In the genomic region with DNA sequence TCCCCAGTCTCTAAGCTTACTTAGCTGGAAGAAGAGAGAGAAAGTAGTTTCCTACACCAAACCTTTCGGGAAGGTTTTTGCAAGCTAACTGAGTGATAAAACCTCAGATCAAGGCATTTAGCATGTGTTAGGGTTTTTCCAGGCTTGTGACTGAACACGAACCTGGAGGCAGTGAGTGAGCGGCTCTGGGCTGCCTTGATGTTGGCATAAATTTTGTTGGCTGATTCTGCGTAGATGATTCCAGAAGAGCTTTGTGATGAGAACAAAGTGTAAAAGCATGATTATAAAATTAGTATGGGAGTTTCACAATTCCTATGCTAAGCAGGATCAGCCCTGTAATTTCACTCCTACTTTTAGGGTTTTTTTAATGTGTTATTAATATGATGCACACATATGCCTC, we compare ENCODE assay signal across 16 mouse cellular contexts. TPM values are rescaled to one million over a fixed set of nuclear protein-coding genes. Genes with fewer than 3 reads are reported as not detected.
DNase-seq lines count a peak whose midpoint lies in the region; TF ChIP-seq lines count a peak whose summit lies in the region.
"Had no signal": no experiment of that assay in that cellular context is flagged by ENCODE, and none has a peak within 500 bp of the region (broad histone marks: within the 10 kb centered on the region; RNA-seq: fewer than 3 reads in every experiment).

No protein-coding gene starts in this region.

- H3K27ac ChIP-seq in layer of hippocampus, adult 2 months, result peak overlapping the region; percentile 88
- H3K27ac ChIP-seq: forebrain, embryonic 10.5 days; heart, embryonic 13.5 days; hindbrain, embryonic 15.5 days had no signal

- peak in 1 of 2 experiments; percentile 67 for DNase-seq in layer of hippocampus, adult 2 months (ENCODE audit: low spot score in 2 of 2)
- DNase-seq in layer of hippocampus, adult 11-12 months (ENCODE audit: low spot score), result no peak
- peak; percentile 48 for DNase-seq in right cerebral cortex, adult 18-20 months
- no peak for DNase-seq in right cerebral cortex, postnatal 36 days (ENCODE audit: low spot score in 2 of 2)
- peak; percentile 36 for DNase-seq in gonadal fat pad, adult 2 months (ENCODE audit: low read depth)
- DNase-seq in cerebellum, adult 11 months, result no peak
- DNase-seq: adrenal gland, adult 2 months; adrenal gland, postnatal 25 days; cerebellum, adult 11-12 months; cerebellum, adult 9-10 months; cerebellum, postnatal 25 days; gastrocnemius, postnatal 10 days; heart, postnatal 36 days had no signal

- H3K4me3 ChIP-seq in layer of hippocampus, adult 2 months, result no peak overlapping the region
- H3K4me3 ChIP-seq: forebrain, embryonic 10.5 days; heart, embryonic 13.5 days; hindbrain, embryonic 15.5 days had no signal

- TF ChIP-seq CTCF in layer of hippocampus, adult 2 months (conservative IDR thresholded peaks at IDR 0.05), result no peak

RNA-seq across cellular contexts. Expression of gene Rasal2, which starts 15.2 kb away (rescaled TPM):
- total RNA-seq in layer of hippocampus, adult 2 months (2021), result 10 to 100 TPM; 91.1 to 93.7 TPM
- polyA plus RNA-seq in gonadal fat pad, adult 2 months (2012; rRNA removed), result 3.7 and 4.6 TPM in 2 replicates

RNA-seq across cellular contexts. Expression of gene Cryzl2, which starts 30.8 kb away (rescaled TPM):
- 1 to 10 TPM; 4.3 to 5.1 TPM for total RNA-seq in layer of hippocampus, adult 2 months (2021)
- polyA plus RNA-seq in gonadal fat pad, adult 2 months (2012; rRNA removed), result 22.4 and 32.2 TPM in 2 replicates

Comparison
In these comparisons a context has a peak if more than half of its experiments do, and no peak if none do; other contexts are left out.
1. DNase-seq: peak in right cerebral cortex, adult 18-20 months (single experiment) and gonadal fat pad, adult 2 months (single experiment); none in layer of hippocampus, adult 11-12 months (single experiment), right cerebral cortex, postnatal 36 days (0 of 2) and cerebellum, adult 11 months (single experiment).